Mouse (Mus musculus) liver, embryonic 14.5 days (tissue): ENCODE measurements around the gene Sh3pxd2a. TPM values are rescaled to one million over a fixed set of nuclear protein-coding genes. Genes with fewer than 3 reads are reported as not detected.

Experiments used
- ATAC-seq: fragments of 200-750 bp; cut with Nextera tagmentation; 2 replicates; pipeline ENCODE4 v1.8.0; 2017; ENCODE audit warnings: moderate number of reproducible peaks, mild to moderate bottlenecking, moderate library complexity; ENCODE audit not compliant: insufficient read depth
- DNase-seq, 3 experiments: peaks; one replicate each; pipeline ENCODE4 v3.0.0-alpha.2; 2012 to 2013; ENCODE audit warnings: low read depth in 3 of 3, low spot score in 3 of 3
- H3K27ac ChIP-seq: fragments of 300-500 bp; sonication (generic); 2 replicates; pipeline ENCODE4 v1.5.1; 2014; ENCODE audit warnings: moderate library complexity, mild to moderate bottlenecking, control low read depth, inconsistent platforms
- H3K27me3 ChIP-seq: fragments of 300-500 bp; sonication (generic); 2 replicates; pipeline ENCODE4 v1.6.1; 2014; ENCODE audit warnings: mild to moderate bottlenecking, low read length, moderate library complexity; ENCODE audit not compliant: control insufficient read depth, insufficient read depth
- H3K36me3 ChIP-seq: fragments of 300-500 bp; sonication (generic); replicated peaks from 2 replicates; pipeline ENCODE4 v1.6.1; 2014; ENCODE audit warnings: low read depth; ENCODE audit not compliant: control insufficient read depth, insufficient read depth
- H3K4me1 ChIP-seq, 2 experiments: fragments of 200-500 bp in 1 of 2; fragments of 300-500 bp in 1 of 2; sonication (generic) in 1 of 2; replicated peaks; 2 replicates each; pipeline ENCODE4 v1.6.1; 2012 to 2014; ENCODE audit warnings: antibody characterized with exemption in 1 of 2, inconsistent platforms in 1 of 2, low read length in 1 of 2; ENCODE audit not compliant: control insufficient read depth in 2 of 2, insufficient read depth in 2 of 2
- H3K4me2 ChIP-seq: fragments of 300-500 bp; sonication (generic); 2 replicates; pipeline ENCODE4 v1.6.1; 2014; ENCODE audit warnings: low read depth, mild to moderate bottlenecking, control low read depth, moderate library complexity
- H3K4me3 ChIP-seq, 2 experiments: fragments of 200-500 bp in 1 of 2; fragments of 300-500 bp in 1 of 2; sonication (generic) in 1 of 2; 2 replicates each; pipeline ENCODE4 v1.5.1; 2012 to 2014; ENCODE audit warnings: low read depth in 2 of 2, low read length in 2 of 2, mild to moderate bottlenecking in 2 of 2, control low read depth in 1 of 2, inconsistent platforms in 1 of 2, moderate library complexity in 1 of 2; ENCODE audit not compliant: insufficient read depth in 1 of 2
- H3K9ac ChIP-seq: fragments of 300-500 bp; sonication (generic); replicated peaks from 2 replicates; pipeline ENCODE4 v1.6.1; 2014; ENCODE audit warnings: mild to moderate bottlenecking, control low read depth, moderate library complexity
- H3K9me3 ChIP-seq: fragments of 300-500 bp; sonication (generic); 2 replicates; pipeline ENCODE4 v1.6.1; 2016; ENCODE audit warnings: low read length, mixed read lengths; ENCODE audit not compliant: control insufficient read depth
- CTCF ChIP-seq: IDR thresholded peaks from 2 replicates; pipeline ENCODE4 v1.5.1; 2016; ENCODE audit warnings: antibody characterized with exemption, low read depth, control low read depth
- EP300 ChIP-seq: IDR thresholded peaks from 2 replicates; pipeline ENCODE4 v1.6.1; 2016; ENCODE audit warnings: antibody characterized with exemption, low read depth
- WGBS: fragments of 180-500 bp; shearing (Covaris S2); extraction: QIAGEN DNeasy Blood & Tissue Kit; methylation state at CpG from one replicate; pipeline ENCODE4 v1.1.7; 2014; ENCODE audit not compliant: insufficient replicate concordance; 5-methylcytosine and 5-hydroxymethylcytosine counted together
- polyA plus RNA-seq, 2 experiments: library from polyadenylated mRNA; depleted of rRNA in 1 of 2; stranded (reverse) in 1 of 2; unstranded in 1 of 2; fragments of >200 nt; fragmentation: Nextera tagmentation in 1 of 2; extraction: Ambion mirVana in 1 of 2; gene quantifications; 2 replicates each; pipeline versions ENCODE4 v1.2.1 to v1.2.3; 2012 to 2014

Sh3pxd2a gene
- polyA plus RNA-seq, 2 experiments, result 0.50 to 1.6 TPM

DNA sequence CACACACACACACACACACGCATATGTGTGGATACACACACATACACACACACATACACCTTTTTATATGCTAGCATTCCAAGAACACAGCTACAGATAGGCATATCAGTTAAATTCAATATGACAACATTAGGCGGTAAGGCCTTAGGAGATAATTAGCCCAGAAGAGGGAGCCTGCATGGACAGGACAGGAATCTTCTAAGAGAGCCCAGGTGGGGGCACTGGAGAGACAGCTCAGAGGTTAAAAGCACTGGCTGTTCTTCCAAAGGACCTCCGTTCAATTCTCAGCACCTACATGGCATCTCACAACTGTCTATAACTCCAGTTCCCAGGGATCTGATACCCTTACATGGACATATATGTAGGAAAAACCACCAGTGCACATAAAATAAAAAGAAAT lies 103.3 kb downstream of the Sh3pxd2a start:
- Histone ChIP-seq H3K36me3 (no peaks in the 10 kb centered on the region), H3K9me3 (no peaks in the 10 kb centered on the region), H3K4me3 (no peak overlapping the region), H3K9ac (no peak overlapping the region), H3K4me1 (peaks cover 0 to 7% of the 10 kb centered on the region in 2 experiments; a peak in 2 of 4 replicates), H3K27ac (no peak overlapping the region), H3K27me3 (no peaks in the 10 kb centered on the region), H3K4me2 (no peak overlapping the region)
- DNase-seq (no peak), ATAC-seq (no peak)
- 53% methylated on average over 3 of the region's 3 CpGs for WGBS
- peak; percentile 50 for TF ChIP-seq CTCF
- TF ChIP-seq EP300, result no peak

DNA sequence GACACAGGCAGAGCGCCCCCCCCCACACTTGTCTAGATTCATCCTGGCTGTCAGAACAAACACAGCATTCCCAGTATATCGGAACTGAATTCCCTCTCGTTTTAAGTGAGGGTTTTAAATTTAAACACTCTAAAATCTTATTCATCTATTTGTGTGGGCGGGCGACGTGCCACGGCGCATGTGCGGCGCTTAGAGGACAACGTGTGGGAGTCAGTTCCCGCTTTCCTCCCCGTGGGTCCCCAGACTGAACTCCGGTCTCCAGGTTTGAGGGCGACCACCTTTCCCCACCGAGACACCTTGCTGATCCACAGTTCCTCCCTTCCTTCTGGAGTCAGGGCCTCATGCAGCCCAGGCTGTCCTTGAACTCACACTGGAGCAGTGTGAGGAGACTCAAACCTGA lies 104.2 kb downstream of the Sh3pxd2a start:
- ATAC-seq (no peak), DNase-seq (no peak)
- no peaks in the 10 kb centered on the region for H3K36me3 ChIP-seq
- 81% methylated on average over 16 of the region's 16 CpGs for WGBS
- H3K9me3 ChIP-seq, result no peaks in the 10 kb centered on the region
- no peak overlapping the region for H3K9ac ChIP-seq
- no peaks in the 10 kb centered on the region for H3K27me3 ChIP-seq
- H3K4me2 ChIP-seq, result no peak overlapping the region
- H3K4me1 ChIP-seq, result peaks cover 0 to 7% of the 10 kb centered on the region in 2 experiments; a peak in 2 of 4 replicates
- no peak overlapping the region for H3K27ac ChIP-seq
- H3K4me3 ChIP-seq, result no peak overlapping the region
- TF ChIP-seq EP300, result no peak
- no peak for TF ChIP-seq CTCF

- no peaks in the 10 kb centered on the region for H3K9me3 ChIP-seq
- H3K9ac ChIP-seq, result 0 out of 2 replicates have a peak overlapping the region, but pooled peaks have one; percentile 6
- H3K27me3 ChIP-seq, result no peaks in the 10 kb centered on the region
- WGBS, result 23% methylated on average over 15 of the region's 15 CpGs
- peak; percentile 26; the same call in 1 of the 2 replicates for ATAC-seq
- no peaks in the 10 kb centered on the region for H3K36me3 ChIP-seq
- H3K4me1 ChIP-seq, result peaks cover 0 to 7% of the 10 kb centered on the region in 2 experiments; a peak in 2 of 4 replicates
- DNase-seq, result peak in 1 of 3 experiments; percentile 22
- TF ChIP-seq CTCF (no peak), EP300 (no peak)
- H3K4me2 ChIP-seq, result peak overlapping the region; percentile 63
- H3K27ac ChIP-seq, result no peak overlapping the region
- H3K4me3 ChIP-seq, result peak overlapping the region; percentile 34 to 64
Observed at GRCm38 (mm10) chr19:47359166-47359931, 104.9 kb downstream of the Sh3pxd2a start.

- no peak overlapping the region for H3K9ac ChIP-seq
- TF ChIP-seq CTCF (no peak), EP300 (no peak)
- peaks cover 0 to 7% of the 10 kb centered on the region in 2 experiments; a peak in 2 of 4 replicates for H3K4me1 ChIP-seq
- no peaks in the 10 kb centered on the region for H3K27me3 ChIP-seq
- no peaks in the 10 kb centered on the region for H3K9me3 ChIP-seq
- no peak overlapping the region for H3K27ac ChIP-seq
- DNase-seq (no peak), ATAC-seq (no peak)
- no peak overlapping the region for H3K4me3 ChIP-seq
- H3K4me2 ChIP-seq, result no peak overlapping the region
- 73% methylated on average over 3 of the region's 3 CpGs for WGBS
- no peaks in the 10 kb centered on the region for H3K36me3 ChIP-seq
Observed at GRCm38 (mm10) chr19:47357297-47357696, 106.9 kb downstream of the Sh3pxd2a start.

- TF ChIP-seq EP300, result no peak
- TF ChIP-seq CTCF, result peak; percentile 92
- H3K4me2 ChIP-seq, result no peak overlapping the region
- H3K27ac ChIP-seq, result no peak overlapping the region
- ATAC-seq (peak; percentile 64), DNase-seq (peak; percentile 56 to 66 (median 61))
- H3K9ac ChIP-seq, result no peak overlapping the region
- no peaks in the 10 kb centered on the region for H3K9me3 ChIP-seq
- 23% methylated on average over 6 of the region's 6 CpGs for WGBS
- no peaks in the 10 kb centered on the region for H3K36me3 ChIP-seq
- H3K27me3 ChIP-seq, result no peaks in the 10 kb centered on the region
- peaks cover 0 to 7% of the 10 kb centered on the region in 2 experiments; a peak in 2 of 4 replicates for H3K4me1 ChIP-seq
- H3K4me3 ChIP-seq, result no peak overlapping the region
Observed at GRCm38 (mm10) chr19:47356188-47356857, 107.9 kb downstream of the Sh3pxd2a start.
